Mouse (Mus musculus) gastrocnemius, adult 8-10 months (tissue): ENCODE results near the gene Dnajc5. TPM values are rescaled to one million over a fixed set of nuclear protein-coding genes. Genes with fewer than 3 reads are reported as not detected.

ENCODE experiments used
- microRNA-seq: library from miRNA; unstranded; fragments of <30 nt; microRNA quantifications from one replicate; pipeline ENCODE4 v1.2.0, GENCODE M21; 2022
- total RNA-seq, 4 experiments: library from RNA; stranded (reverse); gene quantifications; 2 replicates each; pipeline ENCODE4 v1.2.4; 2022

Dnajc5 gene
- total RNA-seq, 4 experiments from 2014 or later: 43.4 to 50.3 (median 44.1) TPM

Small RNAs within 50 kb of the gene (microRNA-seq; reads per million reads assigned to microRNA genes)
- not detected for gene Mir7006

Other genes starting within 250 kb of the Dnajc5 start
- 1 to 10 TPM; 6.8 to 9.8 (median 7.9) TPM for gene Gmeb2, start 232.4 kb upstream of the Dnajc5 start, total RNA-seq
- not detected for gene Stmn3, start 206.0 kb upstream of the Dnajc5 start, total RNA-seq
- 10 to 100 TPM in 1 of 4 experiments, 1 to 10 TPM in 3; 8.4 to 12.9 (median 9.0) TPM for gene Rtel1, start 200.7 kb upstream of the Dnajc5 start, total RNA-seq
- 10 to 100 TPM in 2 of 4 experiments, 1 to 10 TPM in 2; 9.3 to 11.2 (median 10.3) TPM for gene Zgpat, start 155.6 kb upstream of the Dnajc5 start, total RNA-seq
- gene Arfrp1, start 155.1 kb upstream of the Dnajc5 start, total RNA-seq: 10 to 100 TPM; 20.9 to 25.1 (median 23.8) TPM
- gene Lime1, start 140.4 kb upstream of the Dnajc5 start, total RNA-seq: 1 to 10 TPM; 2.2 to 4.0 (median 3.0) TPM
- 1 to 10 TPM; 3.3 to 5.3 (median 4.1) TPM for gene Zbtb46, start 61.1 kb upstream of the Dnajc5 start, total RNA-seq
- not detected for gene Abhd16b, start 27.3 kb upstream of the Dnajc5 start, total RNA-seq
- gene Tpd52l2, start 23.3 kb upstream of the Dnajc5 start, total RNA-seq: 10 to 100 TPM; 43.7 to 49.1 (median 45.8) TPM
- gene Uckl1, start 64.4 kb downstream of the Dnajc5 start, total RNA-seq: 10 to 100 TPM; 24.6 to 38.4 (median 28.5) TPM
- 10 to 100 TPM; 28.8 to 35.0 (median 32.6) TPM for gene Prpf6, start 71.4 kb downstream of the Dnajc5 start, total RNA-seq
- gene Zfp512b, start 72.3 kb downstream of the Dnajc5 start, total RNA-seq: 10 to 100 TPM; 15.4 to 21.2 (median 19.3) TPM
- gene Samd10, start 78.7 kb downstream of the Dnajc5 start, total RNA-seq: 1 to 10 TPM; 1.7 to 4.6 (median 3.7) TPM
- not detected for gene Gm29797, start 136.5 kb downstream of the Dnajc5 start, total RNA-seq
- 10 to 100 TPM in 2 of 4 experiments, 1 to 10 TPM in 2; 3.9 to 13.4 (median 7.1) TPM for gene Sox18, start 151.2 kb downstream of the Dnajc5 start, total RNA-seq
- 1 to 10 TPM; 6.7 to 8.4 (median 7.3) TPM for gene Tcea2, start 159.8 kb downstream of the Dnajc5 start, total RNA-seq
- gene Rgs19, start 173.5 kb downstream of the Dnajc5 start, total RNA-seq: 1 to 10 TPM; 1.5 to 5.2 (median 3.6) TPM
- not detected for gene Lkaaear1, start 178.0 kb downstream of the Dnajc5 start, total RNA-seq
- gene Oprl1, start 194.5 kb downstream of the Dnajc5 start, total RNA-seq: not detected
- not detected for gene Myt1, start 242.8 kb downstream of the Dnajc5 start, total RNA-seq